Mouse (Mus musculus) cerebellum, adult 18-20 months (tissue): ENCODE data around the gene Senp8.
A peak's percentile ranks its signal among the peaks of the same experiment; 100 is the strongest.
"Not testable (repeated sequence)": the region's sequence is repeated elsewhere in the genome, so short reads cannot be mapped to it uniquely, and the experiment has no call there.

ENCODE experiments used
- DNase-seq, 2 experiments: peaks; one replicate each; pipeline ENCODE4 v3.0.0; 2021

Gene Senp8

GRCm38 (mm10) chr9:59750267-59751065, at the start of gene Senp8, which contains the start of gene Myo9a:
Gene Senp8 (minus strand): TSS chr9:59750710.
Gene Myo9a (plus strand): TSS chr9:59750896.
- peak; percentile 99 to 100 for DNase-seq

- not testable (repeated sequence) for DNase-seq
These were observed 16.5 kb upstream of the Senp8 start for GRCm38 (mm10) chr9:59766966-59767461.

GRCm38 (mm10) chr9:59760515-59760914, 10.0 kb upstream of the Senp8 start:
- DNase-seq: no peak

- DNase-seq: not testable (repeated sequence)
These were observed 6.5 kb upstream of the Senp8 start for GRCm38 (mm10) chr9:59757016-59757415.

- no peak for DNase-seq
These were observed 4.7 kb upstream of the Senp8 start for GRCm38 (mm10) chr9:59755199-59755598.

- peak in 1 of 2 experiments; percentile 16 for DNase-seq
These were observed 1.5 kb upstream of the Senp8 start for GRCm38 (mm10) chr9:59751966-59752365.

GRCm38 (mm10) chr9:59751066-59751581, 614 bp upstream of the Senp8 start:
- peak; percentile 77 to 83 for DNase-seq

GRCm38 (mm10) chr9:59749581-59750265, 787 bp downstream of the Senp8 start:
- peak in 1 of 2 experiments; percentile 11 for DNase-seq

GRCm38 (mm10) chr9:59748969-59749368, 1.5 kb downstream of the Senp8 start:
- no peak for DNase-seq

GRCm38 (mm10) chr9:59748387-59748786, 2.1 kb downstream of the Senp8 start:
- DNase-seq: no peak

- no peak for DNase-seq
These were observed 6.6 kb downstream of the Senp8 start for GRCm38 (mm10) chr9:59743903-59744302.

GRCm38 (mm10) chr9:59740593-59740992, 9.9 kb downstream of the Senp8 start:
- no peak for DNase-seq

GRCm38 (mm10) chr9:59735394-59735793, 15.1 kb downstream of the Senp8 start:
- no peak for DNase-seq

- no peak for DNase-seq
These were observed 17.4 kb downstream of the Senp8 start for GRCm38 (mm10) chr9:59733075-59733474.

- DNase-seq: no peak
These were observed 19.4 kb downstream of the Senp8 start for GRCm38 (mm10) chr9:59731136-59731535.

- no peak for DNase-seq
These were observed 22.8 kb downstream of the Senp8 start for GRCm38 (mm10) chr9:59727569-59728286.

- no peak for DNase-seq
These were observed 25.0 kb downstream of the Senp8 start for GRCm38 (mm10) chr9:59725515-59725914.

GRCm38 (mm10) chr9:59723791-59724442, 26.6 kb downstream of the Senp8 start:
- peak; percentile 17 to 48 for DNase-seq

- DNase-seq: peak; percentile 77 to 78
These were observed 27.3 kb downstream of the Senp8 start for GRCm38 (mm10) chr9:59723096-59723657.

- no peak for DNase-seq
These were observed 29.4 kb downstream of the Senp8 start for GRCm38 (mm10) chr9:59721144-59721543.

GRCm38 (mm10) chr9:59718237-59718636, 32.3 kb downstream of the Senp8 start:
- no peak for DNase-seq
